Mouse (Mus musculus) liver, embryonic 13.5 days (tissue): Measurements from ENCODE around the gene Mast1. TPM values are rescaled to one million over a fixed set of nuclear protein-coding genes. Genes with fewer than 3 reads are reported as not detected.

Source experiments
- ATAC-seq: fragments of 200-750 bp; cut with Nextera tagmentation; 2 replicates; pipeline ENCODE4 v1.8.0; 2017; ENCODE audit warnings: low read depth, mild to moderate bottlenecking, moderate number of reproducible peaks, moderate library complexity
- DNase-seq: peaks from one replicate; pipeline ENCODE4 v3.0.0; 2022
- H3K27ac ChIP-seq: fragments of 300-500 bp; sonication (generic); 2 replicates; pipeline ENCODE4 v1.5.1; 2015; ENCODE audit warnings: moderate library complexity, mild to moderate bottlenecking, inconsistent platforms
- H3K27me3 ChIP-seq: fragments of 300-500 bp; sonication (generic); 2 replicates; pipeline ENCODE4 v1.6.1; 2015; ENCODE audit warnings: mild to moderate bottlenecking, inconsistent platforms
- H3K36me3 ChIP-seq: fragments of 300-500 bp; sonication (generic); 2 replicates; pipeline ENCODE4 v1.6.1; 2015; ENCODE audit warnings: mild to moderate bottlenecking, inconsistent platforms
- H3K4me1 ChIP-seq: fragments of 300-500 bp; sonication (generic); replicated peaks from 2 replicates; pipeline ENCODE4 v1.6.1; 2015; ENCODE audit warnings: inconsistent platforms
- H3K4me2 ChIP-seq: fragments of 300-500 bp; sonication (generic); 2 replicates; pipeline ENCODE4 v1.6.1; 2015; ENCODE audit warnings: inconsistent platforms, mild to moderate bottlenecking, moderate library complexity
- H3K4me3 ChIP-seq: fragments of 300-500 bp; sonication (generic); replicated peaks from 2 replicates; pipeline ENCODE4 v1.5.1; 2015; ENCODE audit warnings: mild to moderate bottlenecking, inconsistent platforms
- H3K9ac ChIP-seq: fragments of 300-500 bp; sonication (generic); 2 replicates; pipeline ENCODE4 v1.6.1; 2015; ENCODE audit warnings: mild to moderate bottlenecking, inconsistent platforms
- H3K9me3 ChIP-seq: fragments of 300-500 bp; sonication (generic); replicated peaks from 2 replicates; pipeline ENCODE4 v1.6.1; 2016; ENCODE audit warnings: inconsistent platforms
- WGBS: fragments of 180-500 bp; shearing (Covaris S2); methylation state at CpG from one replicate; pipeline ENCODE4 v1.1.7; 2015; ENCODE audit not compliant: insufficient replicate concordance; 5-methylcytosine and 5-hydroxymethylcytosine counted together
- polyA plus RNA-seq: library from polyadenylated mRNA; unstranded; fragments of >200 nt; fragmentation: Nextera tagmentation; extraction: Ambion mirVana; gene quantifications from 2 replicates; pipeline ENCODE4 v1.2.1, GENCODE M21; 2015

The Mast1 gene
- polyA plus RNA-seq, 1 experiment from 2014 or later = 0.13 TPM

DNA sequence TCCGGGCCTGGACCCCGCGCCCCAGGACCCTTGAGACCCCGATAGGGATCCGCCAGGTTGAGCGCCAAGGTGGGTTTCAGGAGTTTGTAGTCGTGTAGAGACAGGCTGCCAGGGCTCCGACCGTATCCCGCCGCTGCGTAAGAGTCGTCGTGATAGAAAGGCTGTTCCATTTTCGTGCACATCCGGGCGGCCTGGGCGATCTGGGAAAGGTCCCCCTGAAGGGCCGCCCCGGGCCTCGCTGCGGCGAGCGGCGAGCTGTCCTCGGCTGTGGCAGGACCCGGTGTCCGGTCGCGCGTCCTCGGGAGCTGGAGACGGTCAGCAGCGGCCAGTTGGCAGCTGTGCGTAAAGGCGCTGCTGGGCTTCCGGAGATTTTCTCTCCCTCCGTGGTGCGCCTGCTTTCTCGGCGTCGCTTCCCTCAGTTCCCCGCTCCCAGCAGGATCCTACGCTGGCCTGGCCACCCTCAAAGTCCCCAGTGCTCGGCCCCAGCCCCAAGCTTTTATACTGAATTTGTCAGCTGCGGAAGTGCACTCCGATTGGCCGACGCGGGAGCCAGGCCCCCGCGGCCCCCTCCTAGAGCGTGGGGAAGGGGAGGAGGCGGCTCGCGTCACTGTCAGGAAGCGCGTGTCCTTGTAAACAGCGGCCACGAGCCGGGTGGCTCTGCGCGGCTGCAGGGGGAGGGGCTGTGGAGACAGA lies 41.2 kb upstream of the Mast1 start, which contains the start of gene Junb:
Gene Junb (minus strand): TSS at position 471 of the 693 bp plus-strand sequence.
- H3K4me2 ChIP-seq = peak within 1 kb of the TSS; percentile 99
- peak; percentile 26 for ATAC-seq
- under 1% methylated on average over 63 of the region's 63 CpGs for WGBS
- peak within 1 kb of the TSS; percentile 96 for H3K9ac ChIP-seq
- peak; percentile 82 for DNase-seq
- no peaks in the 10 kb centered on the region for H3K27me3 ChIP-seq
- peaks cover 19% of the 10 kb centered on the region for H3K36me3 ChIP-seq
- no peaks in the 10 kb centered on the region for H3K9me3 ChIP-seq
- H3K27ac ChIP-seq = peak within 1 kb of the TSS; percentile 99
- peak within 1 kb of the TSS; percentile 76 for H3K4me3 ChIP-seq
- H3K4me1 ChIP-seq = peaks cover 99% of the 10 kb centered on the region

DNA sequence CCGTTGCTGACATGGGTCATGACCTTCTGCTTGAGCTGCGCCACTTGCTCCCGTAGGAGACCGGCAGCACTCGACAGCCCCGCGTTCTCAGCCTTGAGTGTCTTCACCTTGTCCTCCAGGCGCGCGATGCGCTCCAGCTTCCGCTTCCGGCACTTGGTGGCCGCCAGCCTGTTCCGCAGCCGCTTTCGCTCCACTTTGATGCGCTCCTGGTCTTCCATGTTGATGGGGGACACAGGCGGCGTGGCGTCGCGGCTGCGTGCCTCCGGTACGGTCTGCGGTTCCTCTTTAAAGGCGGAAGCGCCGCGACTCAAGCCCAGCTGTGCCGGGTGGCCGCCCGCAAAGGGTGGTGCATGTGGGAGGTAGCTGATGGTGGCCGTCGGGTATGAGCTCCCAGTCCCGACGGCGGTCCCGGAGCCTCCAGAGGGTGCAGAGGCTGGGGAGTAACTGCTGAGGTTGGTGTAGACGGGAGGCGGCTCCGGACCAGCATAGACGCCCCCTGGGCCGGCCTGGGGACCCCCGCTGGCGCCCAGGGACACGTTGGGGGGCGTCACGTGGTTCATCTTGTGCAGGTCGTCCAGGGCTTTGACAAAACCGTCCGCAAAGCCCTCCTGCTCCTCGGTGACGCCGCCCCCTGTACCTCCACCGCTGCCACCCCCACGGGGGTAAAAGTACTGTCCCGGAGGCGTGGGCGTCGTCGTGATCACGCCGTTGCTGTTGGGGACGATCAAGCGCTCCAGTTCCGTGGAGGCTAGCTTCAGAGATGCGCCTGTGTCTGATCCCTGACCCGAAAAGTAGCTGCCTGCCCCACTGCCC lies 40.5 kb upstream of the Mast1 start:
- peaks cover 99% of the 10 kb centered on the region for H3K4me1 ChIP-seq
- H3K4me2 ChIP-seq = peak overlapping the region; percentile 99
- no peaks in the 10 kb centered on the region for H3K9me3 ChIP-seq
- peak overlapping the region; percentile 96 for H3K9ac ChIP-seq
- peak overlapping the region; percentile 76 for H3K4me3 ChIP-seq
- ATAC-seq = no peak
- H3K27ac ChIP-seq = peak overlapping the region; percentile 99
- DNase-seq = peak; percentile 62
- peaks cover 27% of the 10 kb centered on the region for H3K36me3 ChIP-seq
- H3K27me3 ChIP-seq = no peaks in the 10 kb centered on the region
- WGBS = under 1% methylated on average over 69 of the region's 70 CpGs

GRCm38 (mm10) chr8:84976763-84977434 lies 39.7 kb upstream of the Mast1 start:
- Histone ChIP-seq H3K4me1 (peaks cover 99% of the 10 kb centered on the region), H3K27me3 (no peaks in the 10 kb centered on the region), H3K9me3 (no peaks in the 10 kb centered on the region), H3K4me2 (peak overlapping the region; percentile 99), H3K9ac (peak overlapping the region; percentile 96), H3K4me3 (peak overlapping the region; percentile 76), H3K27ac (peak overlapping the region; percentile 99), H3K36me3 (peaks cover 34% of the 10 kb centered on the region)
- no peak for ATAC-seq
- 1% methylated on average over 25 of the region's 25 CpGs for WGBS
- no peak for DNase-seq

DNA sequence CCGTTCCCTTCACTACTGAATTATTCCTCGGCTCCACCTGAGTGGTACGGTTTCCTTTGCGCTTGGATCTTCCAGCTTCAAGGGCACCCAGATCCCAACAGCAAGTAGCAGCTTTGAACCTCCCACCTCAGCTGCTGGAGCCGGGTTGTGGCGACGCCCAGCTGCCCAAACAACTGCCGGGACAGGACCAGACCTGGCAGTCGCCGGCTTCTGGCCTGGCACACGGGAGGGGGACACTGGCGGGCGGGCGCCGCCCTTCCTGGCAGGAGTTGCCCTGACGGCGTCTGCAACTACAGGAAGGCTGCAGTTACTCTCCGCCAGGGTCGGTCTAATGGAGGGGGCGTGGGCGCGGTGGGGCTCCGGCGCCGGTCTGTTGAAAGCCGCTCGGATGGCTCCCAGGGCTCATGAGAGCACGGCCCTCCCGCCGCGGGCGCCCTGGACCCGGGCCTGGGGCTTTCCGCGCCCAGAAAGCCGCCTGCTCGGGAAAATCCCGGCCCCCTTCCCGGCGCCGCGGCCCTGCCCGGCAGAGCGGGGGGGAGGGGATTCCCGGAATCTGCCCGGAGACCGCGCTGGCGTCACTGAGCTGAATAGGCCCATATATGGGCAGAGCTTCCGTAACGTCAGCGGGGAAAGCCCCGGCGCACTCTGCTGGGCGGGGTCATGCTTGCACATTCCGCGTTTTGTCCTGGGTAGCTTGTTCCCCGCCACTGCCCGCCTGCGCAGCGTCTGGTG lies 39.0 kb upstream of the Mast1 start:
- Histone ChIP-seq H3K9me3 (no peaks in the 10 kb centered on the region), H3K9ac (peak overlapping the region; percentile 96), H3K4me2 (peak overlapping the region; percentile 99), H3K27me3 (no peaks in the 10 kb centered on the region), H3K4me3 (peak overlapping the region; percentile 76), H3K27ac (peak overlapping the region; percentile 99), H3K36me3 (peaks cover 41% of the 10 kb centered on the region), H3K4me1 (peaks cover 99% of the 10 kb centered on the region)
- under 1% methylated on average over 61 of the region's 61 CpGs for WGBS
- peak; percentile 75 for ATAC-seq
- peak; percentile 91 for DNase-seq

DNA sequence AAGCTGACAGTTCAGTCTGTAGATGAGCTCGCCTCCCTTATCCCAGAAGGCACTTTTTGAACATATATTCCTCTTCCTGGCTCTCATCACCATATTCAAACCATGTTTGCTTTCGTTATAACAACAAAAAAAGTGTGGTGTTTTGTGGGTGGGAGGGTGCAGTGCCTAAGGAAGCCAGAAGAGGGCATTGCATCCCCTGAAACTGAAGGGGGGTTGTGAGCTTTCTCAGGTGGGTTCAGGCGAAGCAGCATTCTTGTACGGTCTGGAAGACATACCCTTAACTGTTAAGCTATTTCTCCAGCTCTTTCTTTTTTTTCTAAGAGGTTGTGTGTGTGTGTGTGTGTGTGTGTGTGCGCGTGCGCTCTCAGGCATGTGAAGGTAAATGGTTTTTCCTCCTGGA lies 38.3 kb upstream of the Mast1 start:
- ATAC-seq = no peak
- H3K9me3 ChIP-seq = no peaks in the 10 kb centered on the region
- H3K4me1 ChIP-seq = peaks cover 97% of the 10 kb centered on the region
- H3K27ac ChIP-seq = peak overlapping the region; percentile 99
- peaks cover 48% of the 10 kb centered on the region for H3K36me3 ChIP-seq
- peak; percentile 69 for DNase-seq
- peak overlapping the region; percentile 96 for H3K9ac ChIP-seq
- H3K4me2 ChIP-seq = peak overlapping the region; percentile 99
- H3K4me3 ChIP-seq = peak overlapping the region; percentile 76
- no peaks in the 10 kb centered on the region for H3K27me3 ChIP-seq
- 27% methylated on average over 7 of the region's 7 CpGs for WGBS

- no peak for ATAC-seq
- H3K9me3 ChIP-seq = no peaks in the 10 kb centered on the region
- 71% methylated on average over 8 of the region's 8 CpGs for WGBS
- DNase-seq = no peak
- peaks cover 91% of the 10 kb centered on the region for H3K4me1 ChIP-seq
- peak overlapping the region; percentile 99 for H3K27ac ChIP-seq
- H3K36me3 ChIP-seq = peaks cover 53% of the 10 kb centered on the region
- H3K27me3 ChIP-seq = no peaks in the 10 kb centered on the region
- H3K9ac ChIP-seq = peak overlapping the region; percentile 96
- H3K4me2 ChIP-seq = peak overlapping the region; percentile 99
- H3K4me3 ChIP-seq = peak overlapping the region; percentile 76
Measured at GRCm38 (mm10) chr8:84974543-84975142, 37.5 kb upstream of the Mast1 start.

GRCm38 (mm10) chr8:84973803-84974542 lies 36.8 kb upstream of the Mast1 start:
- peak overlapping the region; percentile 99 for H3K27ac ChIP-seq
- ATAC-seq (no peak), DNase-seq (no peak)
- peaks cover 87% of the 10 kb centered on the region for H3K4me1 ChIP-seq
- peaks cover 53% of the 10 kb centered on the region for H3K36me3 ChIP-seq
- 64% methylated on average over 4 of the region's 4 CpGs for WGBS
- H3K4me3 ChIP-seq = peak overlapping the region; percentile 76
- H3K4me2 ChIP-seq = peak overlapping the region; percentile 99
- H3K9ac ChIP-seq = peak overlapping the region; percentile 96
- no peaks in the 10 kb centered on the region for H3K9me3 ChIP-seq
- no peaks in the 10 kb centered on the region for H3K27me3 ChIP-seq

DNA sequence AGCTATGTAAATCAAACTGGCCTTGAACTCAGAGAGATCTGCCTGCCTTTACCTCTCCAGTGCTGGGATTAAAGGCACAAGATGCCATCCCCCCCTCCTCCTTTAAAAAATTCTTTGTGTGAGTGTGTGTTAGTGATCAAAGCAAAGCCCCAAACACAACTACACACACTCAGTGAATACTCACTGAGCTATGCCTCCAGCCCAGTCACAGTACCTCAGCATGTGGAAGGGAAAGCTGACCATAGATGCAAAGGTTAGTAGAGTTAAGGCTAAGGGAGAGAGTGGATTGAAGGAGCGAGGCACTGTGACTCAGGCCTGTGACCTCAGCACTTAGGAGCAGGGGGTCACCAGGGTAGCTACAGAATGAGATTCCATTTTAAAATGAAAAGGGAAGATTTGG lies 35.9 kb upstream of the Mast1 start:
- H3K27ac ChIP-seq = peak overlapping the region; percentile 99
- WGBS = 94% methylated on average over 1 of the region's 1 CpGs
- peaks cover 87% of the 10 kb centered on the region for H3K4me1 ChIP-seq
- H3K9ac ChIP-seq = peak overlapping the region; percentile 96
- no peaks in the 10 kb centered on the region for H3K27me3 ChIP-seq
- H3K4me3 ChIP-seq = peak overlapping the region; percentile 76
- DNase-seq = no peak
- ATAC-seq = no peak
- H3K36me3 ChIP-seq = peaks cover 53% of the 10 kb centered on the region
- no peaks in the 10 kb centered on the region for H3K9me3 ChIP-seq
- H3K4me2 ChIP-seq = peak overlapping the region; percentile 99

GRCm38 (mm10) chr8:84970913-84971312 lies 33.8 kb upstream of the Mast1 start:
- Histone ChIP-seq H3K4me3 (peak overlapping the region; percentile 76), H3K9me3 (no peaks in the 10 kb centered on the region), H3K9ac (peak overlapping the region; percentile 96), H3K27ac (peak overlapping the region; percentile 99), H3K4me2 (peak overlapping the region; percentile 99), H3K4me1 (peaks cover 86% of the 10 kb centered on the region), H3K27me3 (no peaks in the 10 kb centered on the region), H3K36me3 (peaks cover 53% of the 10 kb centered on the region)
- WGBS = 16% methylated on average over 5 of the region's 5 CpGs
- ATAC-seq (peak; percentile 86), DNase-seq (peak; percentile 93)
